Mouse (Mus musculus) stomach, embryonic 16.5 days (tissue): ENCODE results near the gene Dnm1. TPM values are rescaled to one million over a fixed set of nuclear protein-coding genes. Genes with fewer than 3 reads are reported as not detected.

ENCODE experiments used
- ATAC-seq: fragments of 200-750 bp; cut with Nextera tagmentation; 2 replicates; pipeline ENCODE4 v1.8.0; 2017; ENCODE audit warnings: moderate number of reproducible peaks, moderate TSS enrichment; ENCODE audit not compliant: insufficient read depth, low FRiP score
- H3K27ac ChIP-seq: fragments of 300-500 bp; sonication (generic); 2 replicates; pipeline ENCODE4 v1.5.1; 2014; ENCODE audit warnings: low read length
- H3K27me3 ChIP-seq: fragments of 300-500 bp; sonication (generic); 2 replicates; pipeline ENCODE4 v1.6.1; 2014; ENCODE audit warnings: low read length, control low read depth, mixed read lengths; ENCODE audit not compliant: control insufficient read depth, insufficient read depth
- H3K36me3 ChIP-seq: fragments of 300-500 bp; sonication (generic); 2 replicates; pipeline ENCODE4 v1.6.1; 2014; ENCODE audit warnings: low read length; ENCODE audit not compliant: control insufficient read depth, insufficient read depth
- H3K4me1 ChIP-seq: fragments of 300-500 bp; sonication (generic); 2 replicates; pipeline ENCODE4 v1.6.1; 2014; ENCODE audit warnings: low read length, control low read depth, mixed read lengths; ENCODE audit not compliant: control insufficient read depth, insufficient read depth
- H3K4me2 ChIP-seq: fragments of 300-500 bp; sonication (generic); 2 replicates; pipeline ENCODE4 v1.6.1; 2014; ENCODE audit warnings: low read depth, low read length, mixed read lengths
- H3K4me3 ChIP-seq: fragments of 300-500 bp; sonication (generic); replicated peaks from 2 replicates; pipeline ENCODE4 v1.5.1; 2014; ENCODE audit warnings: mild to moderate bottlenecking, low read length
- H3K9ac ChIP-seq: fragments of 300-500 bp; sonication (generic); 2 replicates; pipeline ENCODE4 v1.6.1; 2014; ENCODE audit warnings: low read length
- H3K9me3 ChIP-seq: fragments of 300-500 bp; sonication (generic); replicated peaks from 2 replicates; pipeline ENCODE4 v1.6.1; 2016; ENCODE audit warnings: low read length, control low read depth; ENCODE audit not compliant: control insufficient read depth
- WGBS: fragments of 180-500 bp; shearing (Covaris S2); extraction: QIAGEN DNeasy Blood & Tissue Kit; methylation state at CpG from one replicate; pipeline ENCODE4 v1.1.7; 2014; 5-methylcytosine and 5-hydroxymethylcytosine counted together
- polyA plus RNA-seq: library from polyadenylated mRNA; unstranded; fragments of >200 nt; fragmentation: Nextera tagmentation; extraction: Ambion mirVana; gene quantifications from 2 replicates; pipeline ENCODE4 v1.2.1, GENCODE M21; 2015

Dnm1 gene
- polyA plus RNA-seq, 1 experiment from 2014 or later: 8.1 TPM

GRCm38 (mm10) chr2:32347019-32347418 lies 6.1 kb downstream of the Dnm1 start:
- H3K9me3 ChIP-seq: no peaks in the 10 kb centered on the region
- no peak overlapping the region for H3K4me2 ChIP-seq
- no peak overlapping the region for H3K27ac ChIP-seq
- H3K27me3 ChIP-seq: no peaks in the 10 kb centered on the region
- H3K4me3 ChIP-seq: no peak overlapping the region
- H3K36me3 ChIP-seq: no peaks in the 10 kb centered on the region
- H3K9ac ChIP-seq: no peak overlapping the region
- ATAC-seq: no peak
- H3K4me1 ChIP-seq: peaks cover 17% of the 10 kb centered on the region
- WGBS: 71% methylated on average over 6 of the region's 6 CpGs

DNA sequence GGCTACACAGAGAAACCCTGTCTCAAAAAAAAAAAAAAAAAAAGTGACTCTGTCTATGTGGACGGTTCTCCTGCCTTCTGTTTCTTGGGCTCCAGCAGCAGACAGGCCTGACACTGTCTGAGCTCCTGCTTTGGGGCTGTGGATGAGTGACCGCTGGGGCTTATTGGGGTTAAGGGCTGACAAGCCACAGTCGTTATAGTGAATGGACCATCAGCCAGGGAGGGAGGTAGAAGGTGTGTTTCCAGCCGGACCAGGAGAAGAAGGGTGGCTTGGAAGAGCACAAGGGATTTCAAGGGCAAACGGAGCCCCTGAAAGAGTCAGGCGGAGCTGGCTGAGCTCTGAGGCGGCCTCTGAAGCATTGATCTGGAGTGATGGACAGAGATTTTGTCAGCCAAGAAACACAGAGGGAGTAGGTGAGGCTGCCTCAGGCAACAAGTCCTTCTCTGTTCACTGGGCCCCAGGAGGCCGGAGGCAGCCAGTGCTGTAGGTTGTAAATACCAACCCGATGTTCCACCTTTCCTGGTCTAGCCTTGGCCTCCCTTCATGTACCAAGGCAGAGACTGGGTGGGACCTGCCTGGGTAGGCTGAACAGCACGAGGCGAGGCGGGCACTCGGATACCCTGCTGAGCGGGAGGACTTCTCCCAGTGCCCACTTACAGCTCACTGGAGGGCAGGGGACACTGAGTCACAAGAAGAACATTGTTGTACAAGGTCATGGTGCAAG lies 8.4 kb downstream of the Dnm1 start:
- Histone ChIP-seq H3K27me3 (no peaks in the 10 kb centered on the region), H3K4me3 (no peak overlapping the region), H3K4me2 (no peak overlapping the region), H3K9ac (no peak overlapping the region), H3K27ac (no peak overlapping the region), H3K9me3 (no peaks in the 10 kb centered on the region), H3K36me3 (no peaks in the 10 kb centered on the region), H3K4me1 (peaks cover 7% of the 10 kb centered on the region; the same call in 1 of the 2 replicates)
- ATAC-seq: no peak
- 70% methylated on average over 14 of the region's 14 CpGs for WGBS

DNA sequence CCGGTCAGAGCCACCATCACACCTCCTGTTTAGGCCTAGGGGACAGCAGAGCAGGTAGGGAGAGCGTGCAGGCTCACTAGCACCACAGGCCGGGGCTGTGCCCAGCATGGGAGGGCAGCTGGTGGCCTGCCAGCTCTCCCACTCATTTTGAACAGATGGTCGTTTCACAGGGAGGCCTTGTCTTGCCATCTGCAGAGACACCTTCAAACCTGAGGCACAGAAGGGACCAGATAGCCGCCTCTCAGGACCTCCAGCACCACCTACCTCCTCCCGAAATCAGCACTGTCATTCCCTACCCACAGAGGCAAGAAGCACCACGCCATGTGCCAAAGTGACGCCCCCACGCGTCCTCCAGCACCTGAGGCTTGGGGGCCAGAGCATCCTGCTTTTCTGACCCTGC lies 9.1 kb downstream of the Dnm1 start:
- Histone ChIP-seq H3K27me3 (no peaks in the 10 kb centered on the region), H3K36me3 (no peaks in the 10 kb centered on the region), H3K4me3 (no peak overlapping the region), H3K4me2 (no peak overlapping the region), H3K4me1 (peaks cover 7% of the 10 kb centered on the region; the same call in 1 of the 2 replicates), H3K9ac (no peak overlapping the region), H3K27ac (no peak overlapping the region), H3K9me3 (no peaks in the 10 kb centered on the region)
- 74% methylated on average over 10 of the region's 10 CpGs for WGBS
- ATAC-seq: no peak

GRCm38 (mm10) chr2:32343351-32343671 lies 9.8 kb downstream of the Dnm1 start:
- Histone ChIP-seq H3K9me3 (no peaks in the 10 kb centered on the region), H3K27me3 (no peaks in the 10 kb centered on the region), H3K36me3 (no peaks in the 10 kb centered on the region), H3K4me1 (peaks cover 7% of the 10 kb centered on the region; the same call in 1 of the 2 replicates), H3K9ac (no peak overlapping the region), H3K27ac (no peak overlapping the region; the same call in 1 of the 2 replicates), H3K4me2 (no peak overlapping the region), H3K4me3 (no peak overlapping the region)
- no peak for ATAC-seq
- WGBS: 94% methylated on average over 2 of the region's 2 CpGs

DNA sequence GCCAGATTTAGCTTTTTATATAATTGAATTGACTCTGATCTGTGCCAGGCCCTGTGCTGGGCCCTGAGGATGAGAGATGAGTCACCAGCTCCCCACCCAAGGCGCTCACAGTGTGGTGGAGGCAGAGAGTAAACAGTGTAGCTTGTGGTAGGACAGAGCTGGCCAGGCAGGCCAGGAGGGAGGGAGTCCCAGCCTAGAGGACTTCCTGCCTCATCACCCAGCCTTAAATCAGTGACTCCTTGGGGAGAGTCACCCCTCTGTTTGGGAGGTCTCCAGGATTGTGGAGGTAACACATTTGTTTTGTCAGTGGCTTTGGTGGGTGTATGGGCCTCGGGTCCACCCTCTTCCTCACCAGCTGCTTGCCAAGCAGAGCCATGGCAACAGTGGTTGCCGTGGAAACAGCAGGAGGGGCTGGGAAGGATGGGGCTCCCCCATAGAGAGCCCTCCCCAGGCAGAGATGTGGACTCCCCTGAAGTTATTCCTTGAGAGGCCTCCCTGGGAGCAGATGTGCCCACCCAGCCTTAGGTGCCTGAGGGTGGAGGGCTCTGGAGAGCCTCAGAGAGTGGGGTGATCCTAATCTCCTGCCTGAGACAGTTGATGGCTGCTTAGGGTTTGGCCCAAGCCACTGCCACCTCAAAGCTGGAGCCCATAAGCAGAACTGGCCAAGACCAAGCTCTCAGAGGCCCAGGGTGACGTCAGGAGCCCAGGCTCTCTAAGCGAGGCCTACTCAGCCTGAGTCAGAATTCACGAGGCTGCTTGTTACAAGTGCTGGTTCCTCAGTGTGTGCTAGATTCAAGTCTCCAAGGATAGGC lies 10.4 kb downstream of the Dnm1 start:
- Histone ChIP-seq H3K9ac (peak overlapping the region; percentile 35), H3K36me3 (no peaks in the 10 kb centered on the region), H3K9me3 (no peaks in the 10 kb centered on the region), H3K4me2 (no peak overlapping the region), H3K27ac (peak overlapping the region; percentile 33; the same call in 1 of the 2 replicates), H3K27me3 (no peaks in the 10 kb centered on the region), H3K4me1 (peaks cover 7% of the 10 kb centered on the region; the same call in 1 of the 2 replicates), H3K4me3 (no peak overlapping the region)
- peak; percentile 78 for ATAC-seq
- whole genome bisulfite sequencing: 64% methylated on average over 6 of the region's 6 CpGs

DNA sequence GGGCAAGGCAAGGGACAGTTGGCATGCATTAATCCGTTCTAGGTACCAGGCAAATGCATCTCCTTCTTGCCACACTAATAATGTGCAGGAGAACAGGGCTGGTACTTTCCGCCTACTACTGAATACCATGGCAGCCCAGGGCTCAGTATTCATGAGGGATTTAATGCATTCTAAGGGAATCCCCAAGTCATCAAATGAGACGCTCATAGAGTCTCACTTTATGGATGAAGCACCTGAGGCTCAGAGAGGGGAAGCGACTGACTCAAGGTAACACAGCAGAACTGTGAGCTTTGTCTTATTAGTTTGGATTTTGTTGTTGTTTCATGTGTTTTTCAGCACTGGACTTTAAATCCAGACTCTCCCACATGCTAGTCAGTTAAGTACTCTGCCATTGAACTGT lies 11.1 kb downstream of the Dnm1 start:
- H3K4me1 ChIP-seq: peaks cover 7% of the 10 kb centered on the region; the same call in 1 of the 2 replicates
- H3K9ac ChIP-seq: no peak overlapping the region
- no peaks in the 10 kb centered on the region for H3K27me3 ChIP-seq
- no peak for ATAC-seq
- H3K27ac ChIP-seq: peak overlapping the region; percentile 33; the same call in 1 of the 2 replicates
- H3K36me3 ChIP-seq: no peaks in the 10 kb centered on the region
- H3K4me2 ChIP-seq: no peak overlapping the region
- no peaks in the 10 kb centered on the region for H3K9me3 ChIP-seq
- WGBS: 88% methylated on average over 4 of the region's 4 CpGs
- H3K4me3 ChIP-seq: no peak overlapping the region

- Histone ChIP-seq H3K27ac (no peak overlapping the region), H3K4me2 (no peak overlapping the region), H3K27me3 (no peaks in the 10 kb centered on the region), H3K9me3 (no peaks in the 10 kb centered on the region), H3K9ac (no peak overlapping the region), H3K4me3 (no peak overlapping the region), H3K4me1 (peaks cover 7% of the 10 kb centered on the region; the same call in 1 of the 2 replicates), H3K36me3 (no peaks in the 10 kb centered on the region)
- 75% methylated on average over 4 of the region's 4 CpGs for WGBS
- no peak for ATAC-seq
Observed at GRCm38 (mm10) chr2:32341634-32341939, 11.6 kb downstream of the Dnm1 start.

DNA sequence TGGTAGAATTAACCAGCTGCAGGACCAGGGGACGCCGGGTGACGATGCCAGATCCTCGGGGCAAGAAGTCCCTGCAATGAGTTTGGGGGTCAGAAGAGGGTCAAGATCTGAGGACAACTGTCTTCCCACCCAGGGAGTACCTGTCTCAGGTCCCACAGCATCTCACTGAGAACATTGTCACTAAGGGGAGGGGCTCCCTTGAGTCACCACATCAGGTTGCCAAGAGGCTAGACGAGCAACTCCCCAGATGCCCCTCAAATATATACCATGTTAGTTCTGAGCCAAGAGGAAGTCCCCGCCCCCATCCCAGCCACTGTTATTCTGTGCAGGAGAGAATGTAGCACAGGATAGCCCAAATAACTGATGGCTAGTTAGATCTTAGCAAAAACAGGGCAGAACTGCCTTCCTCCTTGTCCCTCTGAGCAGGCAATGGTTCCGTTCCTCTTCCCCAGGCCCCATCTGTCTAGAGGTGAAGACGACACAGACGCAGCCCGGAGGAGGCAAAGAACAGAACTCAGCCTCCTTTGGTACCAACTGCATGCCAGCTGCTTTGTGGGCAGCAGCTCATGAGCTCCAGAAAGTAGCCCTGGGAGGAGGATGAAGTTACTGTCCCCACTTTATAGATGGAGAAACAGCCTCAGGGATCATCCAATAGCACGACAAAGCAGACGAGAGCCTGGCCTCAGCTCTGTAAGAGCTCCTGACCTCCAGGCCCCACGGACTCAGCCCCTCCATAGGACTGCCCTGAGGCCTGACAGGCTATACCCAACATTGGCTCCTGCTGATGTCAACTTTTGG lies 12.1 kb downstream of the Dnm1 start:
- Histone ChIP-seq H3K4me2 (no peak overlapping the region), H3K4me1 (peaks cover 7% of the 10 kb centered on the region; the same call in 1 of the 2 replicates), H3K4me3 (no peak overlapping the region), H3K27me3 (no peaks in the 10 kb centered on the region), H3K36me3 (no peaks in the 10 kb centered on the region), H3K9ac (no peak overlapping the region), H3K9me3 (no peaks in the 10 kb centered on the region), H3K27ac (no peak overlapping the region)
- 82% methylated on average over 13 of the region's 13 CpGs for WGBS
- no peak for ATAC-seq
